Mouse (Mus musculus) adrenal gland, adult 18-20 months (tissue): ENCODE data around the gene 6030445D17Rik. TPM values are rescaled to one million over a fixed set of nuclear protein-coding genes. Genes with fewer than 3 reads are reported as not detected.

Experiments used
- total RNA-seq, 2 experiments: library from RNA; stranded (reverse); gene quantifications; 1 replicate in 1 of 2; 2 replicates in 1 of 2; pipeline ENCODE4 v1.2.3; 2021

Gene 6030445D17Rik
- total RNA-seq, 2 experiments from 2014 or later = 0.45 to 0.46 TPM

Other genes with a start within 250 kb of the 6030445D17Rik start
- gene Tcea3, start 214.5 kb upstream of the 6030445D17Rik start, total RNA-seq = 1 to 10 TPM; 1.5 to 4.7 TPM
- gene Zfp46, start 177.6 kb upstream of the 6030445D17Rik start, total RNA-seq = 10 to 100 TPM; 15.5 to 17.2 TPM
- gene Hnrnpr, start 151.3 kb upstream of the 6030445D17Rik start, total RNA-seq = 10 to 100 TPM; 52.2 to 64.3 TPM
- gene Htr1d, start 38.7 kb upstream of the 6030445D17Rik start, total RNA-seq = under 1 TPM in 1 of 2 experiments, not detected in 1; 0.35 TPM
- gene Luzp1, start 7.5 kb downstream of the 6030445D17Rik start, total RNA-seq = 10 to 100 TPM; 32.0 to 41.5 TPM
- 10 to 100 TPM; 36.2 to 36.6 TPM for gene Kdm1a, start 140.5 kb downstream of the 6030445D17Rik start, total RNA-seq
- not detected for gene Tex46, start 148.2 kb downstream of the 6030445D17Rik start, total RNA-seq
- not detected for gene Lactbl1, start 160.4 kb downstream of the 6030445D17Rik start, total RNA-seq